Mouse (Mus musculus): ENCODE measurements around the gene Rragd. TPM values are rescaled to one million over a fixed set of nuclear protein-coding genes. Genes with fewer than 3 reads are reported as not detected.

The Rragd gene
- polyA plus RNA-seq (2012; rRNA removed): 45.4 and 51.7 TPM in 2 replicates

- H3K27ac ChIP-seq (ENCODE audit: insufficient read depth, low read length): peak within 1 kb of the TSS; percentile 72
- peaks cover 2% of the 10 kb centered on the region; the same call in 1 of the 2 replicates for H3K4me1 ChIP-seq (ENCODE audit: control insufficient read depth, insufficient read depth, low read length)
- no peaks in the 10 kb centered on the region for H3K27me3 ChIP-seq (ENCODE audit: control insufficient read depth, insufficient read depth, low read length)
- H3K4me3 ChIP-seq (replicated peaks; ENCODE audit: insufficient read depth, low read depth, low read length): peak within 1 kb of the TSS; percentile 68
- no peak for TF ChIP-seq POLR2A (IDR thresholded peaks at IDR 0.05; ENCODE audit: borderline replicate concordance, insufficient read depth, low read length)
- TF ChIP-seq CTCF (IDR thresholded peaks at IDR 0.05; ENCODE audit: borderline replicate concordance, insufficient read depth, low read depth, low read length): no peak
- WGBS: under 1% methylated on average over 18 of the region's 18 CpGs
- no peak for DNase-seq
Observed at GRCm38 (mm10) chr4:32982716-32983175, at the start of gene Rragd. Gene Rragd (plus strand): TSS chr4:32983037.

- Histone ChIP-seq H3K27ac (ENCODE audit: insufficient read depth, low read length) (no peak overlapping the region), H3K4me1 (ENCODE audit: control insufficient read depth, insufficient read depth, low read length) (no peaks in the 10 kb centered on the region), H3K27me3 (ENCODE audit: control insufficient read depth, insufficient read depth, low read length) (no peaks in the 10 kb centered on the region), H3K4me3 (replicated peaks; ENCODE audit: insufficient read depth, low read depth, low read length) (no peak overlapping the region)
- no peak for DNase-seq
- WGBS: 73% methylated on average over 9 of the region's 9 CpGs
- TF ChIP-seq CTCF (IDR thresholded peaks at IDR 0.05; ENCODE audit: borderline replicate concordance, insufficient read depth, low read depth, low read length) (no peak), POLR2A (IDR thresholded peaks at IDR 0.05; ENCODE audit: borderline replicate concordance, insufficient read depth, low read length) (no peak)
Observed at GRCm38 (mm10) chr4:32936762-32937341, 46.0 kb upstream of the Rragd start.

- no peak overlapping the region for H3K4me3 ChIP-seq (replicated peaks; ENCODE audit: insufficient read depth, low read depth, low read length)
- WGBS: 36% methylated on average over 4 of the region's 4 CpGs
- no peak for TF ChIP-seq POLR2A (IDR thresholded peaks at IDR 0.05; ENCODE audit: borderline replicate concordance, insufficient read depth, low read length)
- no peak for TF ChIP-seq CTCF (IDR thresholded peaks at IDR 0.05; ENCODE audit: borderline replicate concordance, insufficient read depth, low read depth, low read length)
- DNase-seq: no peak
- H3K27ac ChIP-seq (ENCODE audit: insufficient read depth, low read length): no peak overlapping the region
- H3K4me1 ChIP-seq (ENCODE audit: control insufficient read depth, insufficient read depth, low read length): no peaks in the 10 kb centered on the region
- no peaks in the 10 kb centered on the region for H3K27me3 ChIP-seq (ENCODE audit: control insufficient read depth, insufficient read depth, low read length)
Observed at GRCm38 (mm10) chr4:32939521-32939920, 43.3 kb upstream of the Rragd start.

- 66% methylated on average over 5 of the region's 5 CpGs for WGBS
- no peak for DNase-seq
- no peak overlapping the region for H3K27ac ChIP-seq (ENCODE audit: insufficient read depth, low read length)
- no peak overlapping the region for H3K4me3 ChIP-seq (replicated peaks; ENCODE audit: insufficient read depth, low read depth, low read length)
- TF ChIP-seq POLR2A (IDR thresholded peaks at IDR 0.05; ENCODE audit: borderline replicate concordance, insufficient read depth, low read length) (no peak), CTCF (IDR thresholded peaks at IDR 0.05; ENCODE audit: borderline replicate concordance, insufficient read depth, low read depth, low read length) (no peak)
- no peaks in the 10 kb centered on the region for H3K27me3 ChIP-seq (ENCODE audit: control insufficient read depth, insufficient read depth, low read length)
- H3K4me1 ChIP-seq (ENCODE audit: control insufficient read depth, insufficient read depth, low read length): no peaks in the 10 kb centered on the region
Observed at GRCm38 (mm10) chr4:32939964-32940363, 42.9 kb upstream of the Rragd start.

- H3K27ac ChIP-seq (ENCODE audit: insufficient read depth, low read length): no peak overlapping the region
- H3K4me3 ChIP-seq (replicated peaks; ENCODE audit: insufficient read depth, low read depth, low read length): no peak overlapping the region
- TF ChIP-seq POLR2A (IDR thresholded peaks at IDR 0.05; ENCODE audit: borderline replicate concordance, insufficient read depth, low read length): no peak
- H3K4me1 ChIP-seq (ENCODE audit: control insufficient read depth, insufficient read depth, low read length): no peaks in the 10 kb centered on the region
- no peak for DNase-seq
- WGBS: 35% methylated on average over 4 of the region's 4 CpGs
- H3K27me3 ChIP-seq (ENCODE audit: control insufficient read depth, insufficient read depth, low read length): no peaks in the 10 kb centered on the region
Observed at GRCm38 (mm10) chr4:32940984-32941383, 41.9 kb upstream of the Rragd start.

- no peak overlapping the region for H3K4me3 ChIP-seq (replicated peaks; ENCODE audit: insufficient read depth, low read depth, low read length)
- WGBS: 33% methylated on average over 4 of the region's 4 CpGs
- TF ChIP-seq POLR2A (IDR thresholded peaks at IDR 0.05; ENCODE audit: borderline replicate concordance, insufficient read depth, low read length) (no peak), CTCF (IDR thresholded peaks at IDR 0.05; ENCODE audit: borderline replicate concordance, insufficient read depth, low read depth, low read length) (no peak)
- H3K4me1 ChIP-seq (ENCODE audit: control insufficient read depth, insufficient read depth, low read length): no peaks in the 10 kb centered on the region
- H3K27ac ChIP-seq (ENCODE audit: insufficient read depth, low read length): no peak overlapping the region
- no peaks in the 10 kb centered on the region for H3K27me3 ChIP-seq (ENCODE audit: control insufficient read depth, insufficient read depth, low read length)
- DNase-seq: no peak
Observed at GRCm38 (mm10) chr4:32947631-32948030, 35.2 kb upstream of the Rragd start.

- WGBS: 61% methylated on average over 10 of the region's 10 CpGs
- TF ChIP-seq POLR2A (IDR thresholded peaks at IDR 0.05; ENCODE audit: borderline replicate concordance, insufficient read depth, low read length) (no peak), CTCF (IDR thresholded peaks at IDR 0.05; ENCODE audit: borderline replicate concordance, insufficient read depth, low read depth, low read length) (0 out of 2 replicates have a peak, but pooled peaks have one; percentile 2)
- DNase-seq: no peak
Observed at GRCm38 (mm10) chr4:32948696-32949095, 34.1 kb upstream of the Rragd start.

GRCm38 (mm10) chr4:32950356-32951034 lies 32.3 kb upstream of the Rragd start, which contains the start of gene Ankrd6:
Gene Ankrd6 (minus strand): TSS chr4:32950841.
- Histone ChIP-seq H3K4me1 (ENCODE audit: control insufficient read depth, insufficient read depth, low read length) (no peaks in the 10 kb centered on the region), H3K27ac (ENCODE audit: insufficient read depth, low read length) (no peak within 1 kb of the TSS), H3K27me3 (ENCODE audit: control insufficient read depth, insufficient read depth, low read length) (no peaks in the 10 kb centered on the region), H3K4me3 (replicated peaks; ENCODE audit: insufficient read depth, low read depth, low read length) (peak within 1 kb of the TSS; percentile 66)
- WGBS: under 1% methylated on average over 66 of the region's 66 CpGs
- DNase-seq: peak; percentile 81 to 89
- TF ChIP-seq POLR2A (IDR thresholded peaks at IDR 0.05; ENCODE audit: borderline replicate concordance, insufficient read depth, low read length) (no peak), CTCF (IDR thresholded peaks at IDR 0.05; ENCODE audit: borderline replicate concordance, insufficient read depth, low read depth, low read length) (peak; percentile 76)

More at GRCm38 (mm10) chr4:32948696-32949095, 34.1 kb upstream of the Rragd start:
- no peaks in the 10 kb centered on the region for H3K4me1 ChIP-seq (ENCODE audit: control insufficient read depth, insufficient read depth, low read length)
- H3K27ac ChIP-seq (ENCODE audit: insufficient read depth, low read length): no peak overlapping the region
- H3K27me3 ChIP-seq (ENCODE audit: control insufficient read depth, insufficient read depth, low read length): no peaks in the 10 kb centered on the region
- H3K4me3 ChIP-seq (replicated peaks; ENCODE audit: insufficient read depth, low read depth, low read length): no peak overlapping the region
